Mouse (Mus musculus) macrophage (primary cell): ENCODE results near the gene Alkbh4. TPM values are rescaled to one million over a fixed set of nuclear protein-coding genes. Genes with fewer than 3 reads are reported as not detected.

Experiments
- H3K27ac ChIP-seq: fragments of 350-480 bp; formaldehyde crosslinking; 2 replicates; pipeline ENCODE4 v1.9.0; 2021
- H3K36me3 ChIP-seq: fragments of 350-480 bp; formaldehyde crosslinking; 2 replicates; pipeline ENCODE4 v1.9.0; 2021; ENCODE audit errors: inconsistent target
- H3K4me3 ChIP-seq: fragments of 350-480 bp; formaldehyde crosslinking; 2 replicates; pipeline ENCODE4 v1.9.0; 2021; ENCODE audit errors: inconsistent target
- H3K79me2 ChIP-seq: fragments of 350-480 bp; formaldehyde crosslinking; 2 replicates; pipeline ENCODE4 v1.9.0; 2021; ENCODE audit errors: inconsistent target
- WGBS: methylation state at CpG from one replicate; pipeline ENCODE4 v1.1.7; 2026; ENCODE audit warnings: inconsistent platforms; ENCODE audit not compliant: missing documents; 5-methylcytosine and 5-hydroxymethylcytosine counted together
- polyA plus RNA-seq: library from polyadenylated mRNA; stranded (reverse); fragments of 250-400 nt; gene quantifications from 3 replicates; pipeline ENCODE4 v1.2.4, GENCODE M21; 2018; ENCODE audit warnings: inconsistent platforms

The Alkbh4 gene
- polyA plus RNA-seq, 1 experiment from 2014 or later: 3.8 TPM

DNA sequence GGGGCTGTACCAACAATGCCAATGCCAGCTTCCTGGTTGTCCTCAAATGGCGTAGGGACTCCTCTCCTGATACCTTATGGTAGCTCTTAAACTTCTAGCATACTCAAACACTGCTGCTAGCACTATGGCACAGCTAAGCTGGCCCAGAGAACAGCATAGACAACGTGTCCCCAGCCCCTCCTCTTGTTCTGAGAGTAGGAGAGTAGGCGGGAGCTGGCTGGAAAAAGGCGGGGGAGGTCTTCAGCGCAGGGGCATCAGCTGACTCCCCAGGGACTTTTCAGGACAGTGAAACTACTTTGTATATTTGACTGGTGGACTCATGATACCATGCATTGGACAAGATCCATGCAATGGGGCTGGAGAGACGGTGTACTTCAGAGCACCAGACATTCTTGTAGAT, 46.1 kb downstream of the Alkbh4 start:
- Histone ChIP-seq H3K4me3 (no peak overlapping the region), H3K79me2 (no peaks in the 10 kb centered on the region), H3K27ac (no peak overlapping the region), H3K36me3 (peaks cover 42% of the 10 kb centered on the region)
- 96% methylated on average over 6 of the region's 6 CpGs for WGBS

- H3K36me3 ChIP-seq: peaks cover 46% of the 10 kb centered on the region
- H3K27ac ChIP-seq: no peak overlapping the region
- H3K4me3 ChIP-seq: no peak overlapping the region
- H3K79me2 ChIP-seq: no peaks in the 10 kb centered on the region
- WGBS: 50% methylated on average over 4 of the region's 4 CpGs
Measured at GRCm38 (mm10) chr5:136182830-136183229, 46.9 kb downstream of the Alkbh4 start.

GRCm38 (mm10) chr5:136183766-136184165, 47.8 kb downstream of the Alkbh4 start:
- Histone ChIP-seq H3K36me3 (peaks cover 52% of the 10 kb centered on the region), H3K4me3 (no peak overlapping the region), H3K27ac (no peak overlapping the region), H3K79me2 (no peaks in the 10 kb centered on the region)
- 85% methylated on average over 6 of the region's 7 CpGs for WGBS

GRCm38 (mm10) chr5:136186723-136187122, 50.8 kb downstream of the Alkbh4 start:
- no peak overlapping the region for H3K27ac ChIP-seq
- H3K79me2 ChIP-seq: no peaks in the 10 kb centered on the region
- 27% methylated on average over 4 of the region's 4 CpGs for WGBS
- H3K4me3 ChIP-seq: no peak overlapping the region
- peaks cover 32% of the 10 kb centered on the region for H3K36me3 ChIP-seq

Other genes starting within 250 kb of the Alkbh4 start
- gene Hspb1, start 248.2 kb upstream of the Alkbh4 start, polyA plus RNA-seq: 0.23 to 0.43 TPM in 2 of 3 replicates, not detected in the other
- gene Ywhag, start 201.5 kb upstream of the Alkbh4 start, polyA plus RNA-seq: 161 to 315 TPM (median 200 TPM) in 3 replicates
- gene Ssc4d, start 161.6 kb upstream of the Alkbh4 start, polyA plus RNA-seq: 2.8 to 3.3 TPM (median 3.0 TPM) in 3 replicates
- gene Zp3, start 156.0 kb upstream of the Alkbh4 start, polyA plus RNA-seq: not detected in 3 replicates
- 7.6 to 10.1 TPM (median 9.4 TPM) in 3 replicates for gene Dtx2, start 141.3 kb upstream of the Alkbh4 start, polyA plus RNA-seq
- not detected in 3 replicates for gene Upk3b, start 97.7 kb upstream of the Alkbh4 start, polyA plus RNA-seq
- not detected in 3 replicates for gene Upk3bl, start 81.7 kb upstream of the Alkbh4 start, polyA plus RNA-seq
- 51.3 to 186 TPM (median 61.5 TPM) in 3 replicates for gene Rasa4, start 52.2 kb upstream of the Alkbh4 start, polyA plus RNA-seq
- 75.0 to 118 TPM (median 101 TPM) in 3 replicates for gene Polr2j, start 19.5 kb upstream of the Alkbh4 start, polyA plus RNA-seq
- 6.0 to 13.5 TPM (median 9.4 TPM) in 3 replicates for gene Lrwd1, start 72 bp upstream of the Alkbh4 start, polyA plus RNA-seq
- 7.1 to 19.8 TPM (median 13.8 TPM) in 3 replicates for gene Orai2, start 34.6 kb downstream of the Alkbh4 start, polyA plus RNA-seq
- gene Prkrip1, start 62.8 kb downstream of the Alkbh4 start, polyA plus RNA-seq: 12.4 to 58.1 TPM (median 23.3 TPM) in 3 replicates
- 11.6 to 27.4 TPM (median 14.5 TPM) in 3 replicates for gene Sh2b2, start 110.4 kb downstream of the Alkbh4 start, polyA plus RNA-seq